Mouse (Mus musculus) myocyte (in vitro differentiated cells): ENCODE measurements around the gene Cenps. TPM values are rescaled to one million over a fixed set of nuclear protein-coding genes. Genes with fewer than 3 reads are reported as not detected.
A peak's percentile ranks its signal among the peaks of the same experiment; 100 is the strongest.

ENCODE experiments used
- H3K27me3 ChIP-seq: one replicate; pipeline ENCODE4 v1.6.1; 2011; ENCODE audit not compliant: control insufficient read depth, insufficient read depth, insufficient read length
- H3K36me3 ChIP-seq: one replicate; pipeline ENCODE4 v1.6.1; 2011; ENCODE audit not compliant: control insufficient read depth, insufficient read depth
- H3K4me2 ChIP-seq: one replicate; pipeline ENCODE4 v1.6.1; 2011; ENCODE audit warnings: low read depth, control low read depth
- H3K4me3 ChIP-seq: one replicate; pipeline ENCODE4 v1.5.1; 2011; ENCODE audit warnings: mild to moderate bottlenecking, control low read depth, moderate library complexity
- H3K79me2 ChIP-seq: one replicate; pipeline ENCODE4 v1.6.1; 2011; ENCODE audit not compliant: control insufficient read depth, insufficient read depth
- H3ac ChIP-seq: one replicate; pipeline ENCODE4 v1.6.1; 2011; ENCODE audit not compliant: control insufficient read depth, insufficient read length
- CEBPB ChIP-seq: IDR thresholded peaks from 2 replicates; pipeline ENCODE4 v1.6.1; 2011; ENCODE audit warnings: mild to moderate bottlenecking, moderate library complexity; ENCODE audit not compliant: poor library complexity, insufficient read depth, severe bottlenecking
- E2F4 ChIP-seq: IDR thresholded peaks from one replicate; pipeline ENCODE4 v1.6.1; 2011; ENCODE audit warnings: mild to moderate bottlenecking, control low read depth, moderate library complexity; ENCODE audit not compliant: insufficient read depth
- MAX ChIP-seq: IDR thresholded peaks from one replicate; pipeline ENCODE4 v1.6.1; 2011; ENCODE audit warnings: low read depth, mild to moderate bottlenecking, control low read depth
- MYOD1 ChIP-seq, 3 experiments: IDR thresholded peaks; one replicate each; pipeline ENCODE4 v1.6.1; 2011; ENCODE audit warnings: control low read depth in 2 of 3, low read depth in 2 of 3, mild to moderate bottlenecking in 2 of 3, moderate library complexity in 1 of 3; ENCODE audit not compliant: insufficient read length in 2 of 3, control insufficient read depth in 1 of 3
- MYOG ChIP-seq, 3 experiments: IDR thresholded peaks; one replicate each; pipeline ENCODE4 v1.6.1; 2011; ENCODE audit warnings: control low read depth in 2 of 3, low read depth in 2 of 3, mild to moderate bottlenecking in 2 of 3; ENCODE audit not compliant: insufficient read length in 2 of 3, control insufficient read depth in 1 of 3, insufficient read depth in 1 of 3
- POLR2A ChIP-seq: IDR thresholded peaks from one replicate; pipeline ENCODE4 v1.6.1; 2011; ENCODE audit warnings: low read depth, mild to moderate bottlenecking, control low read depth, moderate library complexity; ENCODE audit not compliant: insufficient read length
- POLR2AphosphoS2 ChIP-seq: IDR thresholded peaks from one replicate; pipeline ENCODE4 v1.6.1; 2011; ENCODE audit warnings: low read depth, control low read depth; ENCODE audit not compliant: insufficient read length
- REST ChIP-seq: IDR thresholded peaks from one replicate; pipeline ENCODE4 v1.6.1; 2011; ENCODE audit warnings: mild to moderate bottlenecking, control low read depth, moderate library complexity; ENCODE audit not compliant: insufficient read depth, insufficient read length
- SRF ChIP-seq: IDR thresholded peaks from one replicate; pipeline ENCODE4 v1.6.1; 2011; ENCODE audit warnings: low read depth; ENCODE audit not compliant: control insufficient read depth, insufficient read length
- TCF12 ChIP-seq: IDR thresholded peaks from one replicate; pipeline ENCODE4 v1.6.1; 2011; ENCODE audit warnings: mild to moderate bottlenecking, control low read depth; ENCODE audit not compliant: poor library complexity, insufficient read depth, severe bottlenecking
- TCF3 ChIP-seq: IDR thresholded peaks from one replicate; pipeline ENCODE4 v1.6.1; 2011; ENCODE audit warnings: low read depth, control low read depth; ENCODE audit not compliant: insufficient read length
- USF1 ChIP-seq: IDR thresholded peaks from one replicate; pipeline ENCODE4 v1.6.1; 2011; ENCODE audit warnings: low read depth, mild to moderate bottlenecking, control low read depth, moderate library complexity
- polyA plus RNA-seq: library from polyadenylated mRNA; unstranded; fragments of >200 nt; fragmentation: generic; extraction: Trizol; gene quantifications from one replicate; pipeline ENCODE4 v1.2.1, GENCODE M21; 2012; ENCODE audit warnings: missing spikeins

Gene Cenps
- polyA plus RNA-seq = 7.3 TPM

GRCm38 (mm10) chr4:149136982-149137770 lies at the start of gene Cenps:
TSS of gene Cenps (minus strand) at chr4:149137629.
- peaks cover 3% of the 10 kb centered on the region for H3K79me2 ChIP-seq
- peak within 1 kb of the TSS; percentile 78 for H3K4me2 ChIP-seq
- H3ac ChIP-seq = peak within 1 kb of the TSS; percentile 5
- H3K4me3 ChIP-seq = peak within 1 kb of the TSS; percentile 56
- H3K36me3 ChIP-seq = no peaks in the 10 kb centered on the region
- TF ChIP-seq E2F4 (peak; percentile 89), POLR2A (peak; percentile 58), POLR2AphosphoS2 (no peak), REST (no peak), MAX (no peak), SRF (peak; percentile 24)
- H3K27me3 ChIP-seq = no peaks in the 10 kb centered on the region

GRCm38 (mm10) chr4:149182755-149183154 lies 45.3 kb upstream of the Cenps start:
- H3K36me3 ChIP-seq = peaks cover 52% of the 10 kb centered on the region
- H3ac ChIP-seq = no peak overlapping the region
- no peak overlapping the region for H3K4me2 ChIP-seq
- TF ChIP-seq CEBPB (no peak), USF1 (no peak), POLR2AphosphoS2 (no peak), TCF12 (no peak), REST (no peak), MYOD1 (IDR thresholded peaks at IDR 0.05; ENCODE audit: control insufficient read depth in 1 of 3, insufficient read length in 2 of 3, low read depth in 2 of 3) (no peak), E2F4 (no peak), MAX (no peak), POLR2A (no peak), TCF3 (no peak), MYOG (IDR thresholded peaks at IDR 0.05; ENCODE audit: control insufficient read depth in 1 of 3, insufficient read depth in 1 of 3, insufficient read length in 2 of 3, low read depth in 2 of 3) (no peak), SRF (no peak)
- no peak overlapping the region for H3K4me3 ChIP-seq
- no peaks in the 10 kb centered on the region for H3K79me2 ChIP-seq
- H3K27me3 ChIP-seq = no peaks in the 10 kb centered on the region

GRCm38 (mm10) chr4:149182192-149182591 lies 44.8 kb upstream of the Cenps start:
- H3K4me3 ChIP-seq = no peak overlapping the region
- no peaks in the 10 kb centered on the region for H3K27me3 ChIP-seq
- no peak overlapping the region for H3K4me2 ChIP-seq
- H3K79me2 ChIP-seq = no peaks in the 10 kb centered on the region
- TF ChIP-seq CEBPB (no peak), USF1 (no peak), TCF12 (no peak), MYOG (IDR thresholded peaks at IDR 0.05; ENCODE audit: control insufficient read depth in 1 of 3, insufficient read depth in 1 of 3, insufficient read length in 2 of 3, low read depth in 2 of 3) (no peak), SRF (no peak), TCF3 (no peak), POLR2AphosphoS2 (no peak), MYOD1 (IDR thresholded peaks at IDR 0.05; ENCODE audit: control insufficient read depth in 1 of 3, insufficient read length in 2 of 3, low read depth in 2 of 3) (no peak), MAX (no peak), POLR2A (no peak), REST (no peak), E2F4 (no peak)
- H3ac ChIP-seq = no peak overlapping the region
- H3K36me3 ChIP-seq = peaks cover 52% of the 10 kb centered on the region

GRCm38 (mm10) chr4:149179573-149179972 lies 42.1 kb upstream of the Cenps start:
- no peak overlapping the region for H3K4me3 ChIP-seq
- no peak overlapping the region for H3K4me2 ChIP-seq
- no peaks in the 10 kb centered on the region for H3K79me2 ChIP-seq
- H3K36me3 ChIP-seq = peaks cover 42% of the 10 kb centered on the region
- H3ac ChIP-seq = no peak overlapping the region
- H3K27me3 ChIP-seq = no peaks in the 10 kb centered on the region
- TF ChIP-seq REST (no peak), POLR2AphosphoS2 (no peak), MYOG (IDR thresholded peaks at IDR 0.05; ENCODE audit: control insufficient read depth in 1 of 3, insufficient read depth in 1 of 3, insufficient read length in 2 of 3, low read depth in 2 of 3) (no peak), MYOD1 (IDR thresholded peaks at IDR 0.05; ENCODE audit: control insufficient read depth in 1 of 3, insufficient read length in 2 of 3, low read depth in 2 of 3) (no peak), CEBPB (no peak), SRF (no peak), TCF12 (no peak), POLR2A (no peak), MAX (no peak), TCF3 (no peak), USF1 (no peak), E2F4 (no peak)
